Mouse (Mus musculus) midbrain, embryonic 13.5 days (tissue): ENCODE data around the gene Adamtsl5. TPM values are rescaled to one million over a fixed set of nuclear protein-coding genes. Genes with fewer than 3 reads are reported as not detected.

Experiments
- ATAC-seq: fragments of 200-750 bp; cut with Nextera tagmentation; 2 replicates; pipeline ENCODE4 v1.8.0; 2017; ENCODE audit warnings: mild to moderate bottlenecking, moderate TSS enrichment, moderate library complexity
- H3K27ac ChIP-seq: fragments of 300-500 bp; sonication (generic); 2 replicates; pipeline ENCODE4 v1.5.1; 2015; ENCODE audit warnings: inconsistent platforms, mild to moderate bottlenecking, moderate library complexity
- H3K27me3 ChIP-seq: fragments of 300-500 bp; sonication (generic); 2 replicates; pipeline ENCODE4 v1.6.1; 2015; ENCODE audit warnings: mild to moderate bottlenecking, inconsistent platforms
- H3K36me3 ChIP-seq: fragments of 300-500 bp; sonication (generic); 2 replicates; pipeline ENCODE4 v1.6.1; 2015; ENCODE audit warnings: mild to moderate bottlenecking, inconsistent platforms
- H3K4me1 ChIP-seq: fragments of 300-500 bp; sonication (generic); replicated peaks from 2 replicates; pipeline ENCODE4 v1.6.1; 2015; ENCODE audit warnings: inconsistent platforms
- H3K4me2 ChIP-seq: fragments of 300-500 bp; sonication (generic); replicated peaks from 2 replicates; pipeline ENCODE4 v1.6.1; 2015; ENCODE audit warnings: moderate library complexity, mild to moderate bottlenecking, inconsistent platforms
- H3K4me3 ChIP-seq: fragments of 300-500 bp; sonication (generic); replicated peaks from 2 replicates; pipeline ENCODE4 v1.5.1; 2015; ENCODE audit warnings: mild to moderate bottlenecking, inconsistent platforms
- H3K9ac ChIP-seq: fragments of 300-500 bp; sonication (generic); replicated peaks from 2 replicates; pipeline ENCODE4 v1.6.1; 2015; ENCODE audit warnings: mild to moderate bottlenecking, inconsistent platforms
- H3K9me3 ChIP-seq: fragments of 300-500 bp; sonication (generic); 2 replicates; pipeline ENCODE4 v1.6.1; 2016; ENCODE audit warnings: mild to moderate bottlenecking, inconsistent platforms
- WGBS: fragments of 180-500 bp; shearing (Covaris S2); methylation state at CpG from one replicate; pipeline ENCODE4 v1.1.7; 2015; 5-methylcytosine and 5-hydroxymethylcytosine counted together
- polyA plus RNA-seq: library from polyadenylated mRNA; unstranded; fragments of >200 nt; fragmentation: Nextera tagmentation; extraction: Ambion mirVana; gene quantifications from 2 replicates; pipeline ENCODE4 v1.2.1, GENCODE M21; 2015

Adamtsl5 gene
- polyA plus RNA-seq, 1 experiment from 2014 or later, result 0.61 TPM

DNA sequence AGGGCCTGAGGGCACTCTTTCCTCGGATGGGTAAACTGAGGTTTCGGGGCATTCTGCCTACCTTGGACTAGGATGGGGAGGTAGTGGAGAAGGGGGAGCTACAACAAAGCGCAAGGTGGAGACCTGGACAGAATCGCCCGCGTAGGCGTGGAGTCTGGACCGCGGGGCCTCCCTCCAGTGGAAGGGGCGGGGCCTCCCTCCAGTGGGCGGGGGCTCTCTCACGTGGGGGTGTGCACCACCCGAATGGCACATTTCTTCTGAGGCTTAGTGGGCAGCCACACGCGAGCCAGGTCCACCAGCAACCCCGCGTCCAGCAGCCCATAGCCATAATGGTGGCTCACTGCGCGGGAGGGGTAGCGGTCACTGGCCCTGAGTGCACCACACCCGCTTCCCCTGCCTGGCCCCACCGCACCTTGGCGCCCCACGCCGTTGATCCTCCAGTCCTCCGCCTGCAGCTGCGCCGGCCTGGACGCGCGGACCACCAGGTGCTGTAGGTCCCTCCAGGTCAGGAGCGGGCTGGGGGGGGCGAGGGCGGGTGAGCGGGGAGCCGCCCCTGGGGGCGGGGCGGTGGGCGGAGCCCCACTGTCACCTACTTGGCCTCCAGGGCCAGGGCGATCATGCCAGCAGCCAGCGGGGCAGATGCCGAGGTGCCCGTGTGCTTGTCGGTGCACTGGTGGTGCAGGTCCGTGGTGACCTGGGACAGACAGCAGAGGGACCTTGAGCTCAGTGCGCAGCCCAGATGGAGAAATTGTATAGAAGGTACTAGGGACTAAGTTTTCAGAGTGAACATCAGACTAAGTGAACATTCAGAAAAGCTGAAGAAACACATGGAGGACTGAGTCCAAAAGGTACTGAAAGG, 24.7 kb downstream of the Adamtsl5 start:
- peak overlapping the region; percentile 80 for H3K4me2 ChIP-seq
- peak overlapping the region; percentile 45 for H3K4me3 ChIP-seq
- peak overlapping the region; percentile 61 for H3K9ac ChIP-seq
- no peak overlapping the region for H3K27ac ChIP-seq
- no peaks in the 10 kb centered on the region for H3K9me3 ChIP-seq
- under 1% methylated on average over 46 of the region's 46 CpGs for whole genome bisulfite sequencing
- ATAC-seq, result peak; percentile 22; the same call in 1 of the 2 replicates
- peaks cover 8% of the 10 kb centered on the region for H3K36me3 ChIP-seq
- peaks cover 29% of the 10 kb centered on the region for H3K4me1 ChIP-seq
- peaks cover 19% of the 10 kb centered on the region; the same call in 1 of the 2 replicates for H3K27me3 ChIP-seq

DNA sequence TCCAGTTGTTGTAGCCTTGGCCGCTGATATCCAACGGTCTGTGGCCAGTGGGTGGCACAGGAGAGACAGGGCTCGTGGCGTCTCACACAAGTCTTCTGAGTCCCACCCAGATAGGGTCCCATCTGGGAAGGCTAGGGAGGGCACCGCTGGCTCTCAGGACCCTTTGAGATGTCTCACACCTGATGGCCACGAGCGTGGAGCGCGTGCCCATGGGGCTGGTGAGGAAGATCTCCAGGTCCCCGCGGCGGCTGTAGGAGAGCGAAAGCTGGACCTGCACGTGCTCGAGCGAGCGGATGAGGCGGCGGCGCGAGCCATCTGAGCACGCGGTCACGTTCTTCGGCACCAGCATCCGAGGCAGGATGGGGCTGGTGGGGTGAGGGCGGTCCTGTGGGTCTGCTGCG, 25.4 kb downstream of the Adamtsl5 start:
- H3K4me3 ChIP-seq, result peak overlapping the region; percentile 45
- WGBS, result 5% methylated on average over 28 of the region's 28 CpGs
- H3K4me2 ChIP-seq, result peak overlapping the region; percentile 80
- peaks cover 15% of the 10 kb centered on the region for H3K36me3 ChIP-seq
- H3K4me1 ChIP-seq, result peaks cover 30% of the 10 kb centered on the region
- no peak overlapping the region for H3K27ac ChIP-seq
- peak overlapping the region; percentile 61 for H3K9ac ChIP-seq
- no peaks in the 10 kb centered on the region for H3K9me3 ChIP-seq
- no peak for ATAC-seq
- H3K27me3 ChIP-seq, result peaks cover 19% of the 10 kb centered on the region; the same call in 1 of the 2 replicates

DNA sequence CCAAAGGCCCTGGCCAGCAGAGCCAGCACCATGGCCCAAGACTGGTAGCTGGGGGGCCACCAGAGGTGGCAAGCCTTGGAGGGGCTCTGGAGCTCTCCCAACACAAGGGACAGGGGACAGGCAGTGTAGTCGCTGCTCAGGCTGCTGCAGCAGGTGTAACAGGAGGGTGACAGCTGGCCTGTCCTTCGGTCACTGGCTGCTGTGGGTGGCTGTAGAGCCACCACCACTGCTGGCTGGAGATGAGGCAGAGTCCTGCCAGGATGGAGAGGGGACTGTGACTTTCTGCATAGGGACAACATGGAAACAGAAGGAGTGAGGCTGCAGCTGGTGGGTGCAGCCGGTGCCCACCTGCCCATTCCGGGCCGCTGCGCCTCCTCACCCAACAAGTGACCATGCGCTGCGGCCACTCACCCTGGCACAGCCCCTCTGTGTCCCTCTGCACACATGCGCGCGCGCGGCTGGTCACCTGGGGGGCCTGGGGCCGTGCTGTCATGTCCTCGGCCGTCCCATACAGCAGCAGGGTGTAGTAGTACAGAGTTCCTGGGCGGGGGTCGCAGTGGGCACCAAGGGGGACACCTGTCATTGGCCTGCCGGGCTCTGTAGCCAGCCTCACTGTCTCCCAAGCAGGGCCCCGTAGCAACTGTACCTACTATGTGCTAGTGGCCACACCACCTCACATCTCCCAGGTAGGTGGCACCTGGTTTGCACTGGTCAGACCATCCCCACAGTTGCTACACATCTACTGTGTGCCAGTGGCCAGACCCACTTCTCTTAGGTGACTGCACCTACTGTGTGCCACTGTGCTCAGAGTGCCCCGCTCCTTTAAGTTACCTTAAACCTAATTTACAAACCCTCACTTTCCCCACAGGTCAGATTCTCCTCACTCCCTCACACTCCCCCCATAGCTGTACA, 26.3 kb downstream of the Adamtsl5 start:
- peaks cover 24% of the 10 kb centered on the region for H3K36me3 ChIP-seq
- H3K27ac ChIP-seq, result no peak overlapping the region
- no peaks in the 10 kb centered on the region for H3K9me3 ChIP-seq
- peaks cover 36% of the 10 kb centered on the region for H3K4me1 ChIP-seq
- WGBS, result 94% methylated on average over 21 of the region's 21 CpGs
- peak overlapping the region; percentile 80; the same call in 1 of the 2 replicates for H3K4me2 ChIP-seq
- no peak for ATAC-seq
- H3K4me3 ChIP-seq, result peak overlapping the region; percentile 45; the same call in 1 of the 2 replicates
- no peak overlapping the region for H3K9ac ChIP-seq
- peaks cover 19% of the 10 kb centered on the region; the same call in 1 of the 2 replicates for H3K27me3 ChIP-seq

DNA sequence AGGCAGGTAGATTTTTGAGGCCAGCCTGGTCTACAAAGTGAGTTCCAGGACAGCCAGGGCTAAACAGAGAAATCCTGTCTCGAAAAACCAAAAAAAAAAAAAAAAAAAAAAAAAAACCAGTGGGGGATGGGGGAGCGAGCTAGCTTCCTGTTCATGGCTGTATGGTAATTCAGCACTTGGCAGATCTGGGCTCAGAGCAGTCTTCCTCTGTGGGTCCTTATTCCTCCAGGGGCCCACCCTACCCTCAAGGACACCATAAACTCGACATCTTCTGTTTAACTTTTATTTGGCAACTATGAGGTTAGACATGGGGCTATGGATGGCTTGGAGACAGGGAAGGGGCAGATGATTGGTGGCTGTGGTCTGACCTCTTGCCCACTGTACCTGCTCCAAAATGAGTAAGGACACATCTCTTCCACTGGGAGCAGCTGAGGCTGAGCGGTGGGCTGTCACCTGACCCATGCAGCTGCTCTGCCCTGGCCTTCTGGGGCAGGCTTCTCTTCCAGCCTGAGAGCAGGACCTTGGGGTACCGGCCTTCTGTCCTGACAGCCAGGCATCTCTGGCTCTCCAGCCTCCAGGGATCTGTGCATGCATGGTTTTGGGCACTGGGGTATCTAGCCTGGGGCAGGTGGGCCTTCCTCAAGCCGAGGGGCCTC, 27.1 kb downstream of the Adamtsl5 start:
- ATAC-seq, result no peak
- H3K27me3 ChIP-seq, result peaks cover 19% of the 10 kb centered on the region; the same call in 1 of the 2 replicates
- H3K9me3 ChIP-seq, result no peaks in the 10 kb centered on the region
- no peak overlapping the region for H3K9ac ChIP-seq
- no peak overlapping the region for H3K4me3 ChIP-seq
- H3K27ac ChIP-seq, result no peak overlapping the region
- peaks cover 32% of the 10 kb centered on the region for H3K36me3 ChIP-seq
- peaks cover 43% of the 10 kb centered on the region for H3K4me1 ChIP-seq
- 75% methylated on average over 6 of the region's 6 CpGs for WGBS
- no peak overlapping the region for H3K4me2 ChIP-seq

DNA sequence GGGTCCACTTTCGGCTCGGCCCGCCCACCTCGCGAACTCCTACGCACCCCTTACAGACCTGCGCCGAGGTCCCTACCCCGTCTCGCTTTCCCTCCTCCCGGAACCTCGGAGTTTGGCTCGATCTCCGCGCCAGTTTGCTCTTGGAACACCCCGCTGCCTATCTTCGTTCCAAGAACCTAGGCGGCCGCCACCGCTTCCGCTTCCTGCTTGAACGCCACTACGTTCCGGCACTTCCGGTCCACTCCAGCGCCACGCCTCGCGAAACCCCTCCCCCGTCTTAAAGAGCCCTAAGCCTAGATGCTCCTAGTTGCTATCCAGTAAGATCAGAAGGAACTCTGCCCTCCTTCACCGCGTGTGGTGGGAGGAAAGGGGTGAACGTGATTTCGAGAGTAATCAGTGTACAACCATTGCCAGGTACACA, 27.9 kb downstream of the Adamtsl5 start, which contains the start of gene 2310011J03Rik:
TSS of gene 2310011J03Rik (minus strand) at position 198 of the 421 bp plus-strand sequence.
- Histone ChIP-seq H3K27me3 (peaks cover 13% of the 10 kb centered on the region; the same call in 1 of the 2 replicates), H3K4me2 (peak within 1 kb of the TSS; percentile 99), H3K9me3 (no peaks in the 10 kb centered on the region), H3K27ac (peak within 1 kb of the TSS; percentile 30; the same call in 1 of the 2 replicates), H3K4me1 (peaks cover 51% of the 10 kb centered on the region), H3K4me3 (peak within 1 kb of the TSS; percentile 78), H3K36me3 (peaks cover 40% of the 10 kb centered on the region), H3K9ac (peak within 1 kb of the TSS; percentile 80)
- peak; percentile 72 for ATAC-seq
- 1% methylated on average over 34 of the region's 34 CpGs for WGBS

DNA sequence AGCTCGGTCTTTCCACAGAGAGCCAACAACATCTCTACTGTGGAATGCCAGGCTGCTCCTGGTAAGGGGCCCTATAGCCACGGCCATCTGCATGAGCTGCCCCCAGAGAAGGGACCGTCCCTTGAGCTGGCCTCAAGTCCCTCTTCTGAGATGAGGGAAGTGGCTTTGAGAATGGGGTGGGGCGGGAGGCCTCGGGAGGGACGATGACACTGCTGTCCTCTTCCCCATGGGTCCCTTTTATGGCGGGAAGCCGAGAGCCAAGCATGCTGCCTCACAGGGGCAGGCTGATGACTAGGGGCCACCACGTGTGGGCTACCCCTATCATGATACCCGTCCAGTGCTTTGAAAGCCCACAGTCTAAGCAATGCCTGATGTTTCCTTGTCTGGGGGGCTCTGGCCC, 31.2 kb downstream of the Adamtsl5 start:
- no peak overlapping the region for H3K9ac ChIP-seq
- ATAC-seq, result no peak
- no peak overlapping the region for H3K4me3 ChIP-seq
- WGBS, result 73% methylated on average over 10 of the region's 10 CpGs
- H3K27ac ChIP-seq, result no peak overlapping the region
- H3K4me1 ChIP-seq, result peaks cover 67% of the 10 kb centered on the region
- H3K27me3 ChIP-seq, result no peaks in the 10 kb centered on the region
- H3K36me3 ChIP-seq, result peaks cover 73% of the 10 kb centered on the region
- H3K4me2 ChIP-seq, result no peak overlapping the region
- H3K9me3 ChIP-seq, result no peaks in the 10 kb centered on the region

DNA sequence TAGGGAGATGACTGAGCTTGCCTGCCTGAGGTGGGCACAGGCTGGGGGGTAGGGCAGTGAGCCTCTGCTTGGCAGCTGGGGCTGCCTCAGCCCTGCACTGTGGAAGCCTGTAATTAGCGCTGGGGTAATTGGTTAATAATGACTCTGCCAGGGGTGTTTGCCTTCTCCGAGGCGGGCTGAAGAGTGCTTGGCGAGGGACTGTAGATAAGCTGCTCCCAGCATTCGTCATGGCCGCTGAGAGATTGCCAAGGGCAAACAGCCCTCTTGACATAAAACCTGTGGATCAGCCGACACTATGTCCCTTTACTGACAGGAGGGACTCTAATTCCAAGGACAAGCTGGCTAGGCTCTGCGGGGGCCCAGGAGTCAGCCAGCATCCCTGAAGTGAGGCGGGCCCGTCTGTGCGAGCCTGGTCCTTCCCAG, 31.8 kb downstream of the Adamtsl5 start:
- H3K36me3 ChIP-seq, result peaks cover 80% of the 10 kb centered on the region
- H3K4me1 ChIP-seq, result peaks cover 71% of the 10 kb centered on the region
- 0 out of 2 replicates have a peak overlapping the region, but pooled peaks have one; percentile 39 for H3K27ac ChIP-seq
- H3K4me3 ChIP-seq, result no peak overlapping the region
- no peaks in the 10 kb centered on the region for H3K27me3 ChIP-seq
- 0 out of 2 replicates have a peak overlapping the region, but pooled peaks have one; percentile 19 for H3K9ac ChIP-seq
- no peak overlapping the region for H3K4me2 ChIP-seq
- WGBS, result 43% methylated on average over 11 of the region's 11 CpGs
- H3K9me3 ChIP-seq, result no peaks in the 10 kb centered on the region
- ATAC-seq, result peak; percentile 19; the same call in 1 of the 2 replicates

DNA sequence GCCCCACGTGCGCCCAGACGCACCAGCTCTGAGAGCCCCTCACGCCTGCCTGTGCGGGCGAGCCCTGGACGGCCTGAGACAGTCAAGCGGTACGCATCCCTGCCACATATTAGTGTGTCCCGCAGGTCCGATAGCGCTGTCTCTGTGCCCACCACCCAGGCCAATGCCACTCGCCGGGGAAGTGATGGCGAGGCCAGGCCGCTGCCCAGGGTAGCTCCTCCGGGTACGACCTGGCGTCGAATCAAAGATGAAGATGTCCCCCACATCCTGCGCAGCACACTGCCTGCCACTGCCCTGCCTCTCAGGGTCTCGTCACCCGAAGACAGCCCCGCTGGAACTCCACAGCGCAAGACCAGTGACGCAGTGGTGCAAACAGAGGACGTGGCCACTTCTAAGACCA, 32.9 kb downstream of the Adamtsl5 start:
- H3K27ac ChIP-seq, result 0 out of 2 replicates have a peak overlapping the region, but pooled peaks have one; percentile 5
- peak overlapping the region; percentile 19; the same call in 1 of the 2 replicates for H3K9ac ChIP-seq
- no peaks in the 10 kb centered on the region for H3K27me3 ChIP-seq
- H3K36me3 ChIP-seq, result peaks cover 90% of the 10 kb centered on the region
- no peak for ATAC-seq
- peaks cover 71% of the 10 kb centered on the region for H3K4me1 ChIP-seq
- H3K4me3 ChIP-seq, result no peak overlapping the region
- H3K9me3 ChIP-seq, result no peaks in the 10 kb centered on the region
- H3K4me2 ChIP-seq, result no peak overlapping the region; the same call in 1 of the 2 replicates
- 53% methylated on average over 27 of the region's 27 CpGs for WGBS

DNA sequence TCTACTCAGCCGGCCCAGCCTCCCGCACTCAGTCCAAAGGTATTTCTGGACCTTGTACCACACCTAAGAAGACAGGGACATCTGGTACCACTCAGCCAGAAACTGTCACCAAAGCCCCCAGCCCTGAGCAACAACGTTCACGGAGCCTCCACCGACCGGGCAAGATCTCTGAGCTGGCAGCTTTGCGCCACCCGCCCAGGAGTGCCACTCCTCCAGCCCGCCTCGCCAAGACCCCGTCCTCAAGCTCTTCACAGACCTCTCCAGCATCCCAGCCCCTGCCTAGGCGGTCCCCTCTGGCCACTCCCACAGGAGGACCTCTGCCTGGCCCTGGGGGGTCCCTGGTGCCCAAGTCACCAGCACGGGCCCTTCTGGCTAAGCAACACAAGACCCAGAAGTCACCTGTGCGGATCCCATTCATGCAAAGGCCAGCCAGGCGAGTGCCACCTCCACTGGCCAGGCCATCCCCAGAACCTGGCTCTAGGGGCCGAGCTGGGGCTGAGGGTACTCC, 33.7 kb downstream of the Adamtsl5 start:
- H3K4me2 ChIP-seq, result no peak overlapping the region
- H3K27ac ChIP-seq, result no peak overlapping the region
- H3K4me1 ChIP-seq, result peaks cover 66% of the 10 kb centered on the region
- 63% methylated on average over 16 of the region's 16 CpGs for whole genome bisulfite sequencing
- no peaks in the 10 kb centered on the region for H3K27me3 ChIP-seq
- no peak for ATAC-seq
- no peak overlapping the region for H3K9ac ChIP-seq
- H3K9me3 ChIP-seq, result no peaks in the 10 kb centered on the region
- H3K4me3 ChIP-seq, result no peak overlapping the region
- peaks cover 98% of the 10 kb centered on the region for H3K36me3 ChIP-seq

DNA sequence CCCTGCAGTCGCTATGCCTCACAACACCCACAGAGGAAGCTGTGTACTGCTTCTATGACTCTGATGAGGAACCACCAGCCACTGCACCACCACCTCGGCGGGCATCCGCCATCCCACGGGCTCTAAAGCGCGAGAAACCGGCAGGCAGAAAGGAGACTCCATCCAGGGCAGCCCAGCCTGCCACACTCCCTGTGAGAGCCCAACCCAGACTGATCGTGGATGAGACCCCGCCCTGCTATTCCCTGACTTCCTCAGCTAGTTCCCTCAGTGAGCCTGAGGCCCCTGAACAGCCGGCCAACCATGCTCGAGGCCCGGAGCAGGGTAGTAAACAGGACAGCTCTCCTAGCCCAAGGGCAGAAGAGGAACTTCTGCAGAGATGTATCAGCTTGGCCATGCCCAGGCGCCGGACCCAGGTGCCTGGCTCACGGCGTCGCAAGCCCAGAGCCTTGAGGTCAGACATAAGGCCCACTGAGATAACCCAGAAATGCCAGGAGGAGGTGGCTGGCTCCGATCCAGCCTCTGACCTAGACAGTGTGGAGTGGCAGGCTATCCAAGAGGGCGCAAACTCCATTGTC, 34.5 kb downstream of the Adamtsl5 start:
- H3K4me3 ChIP-seq, result 0 out of 2 replicates have a peak overlapping the region, but pooled peaks have one; percentile 1
- H3K27me3 ChIP-seq, result no peaks in the 10 kb centered on the region
- peaks cover 100% of the 10 kb centered on the region for H3K36me3 ChIP-seq
- ATAC-seq, result no peak
- no peak overlapping the region for H3K27ac ChIP-seq
- no peak overlapping the region for H3K4me2 ChIP-seq
- no peaks in the 10 kb centered on the region for H3K9me3 ChIP-seq
- peaks cover 57% of the 10 kb centered on the region for H3K4me1 ChIP-seq
- no peak overlapping the region for H3K9ac ChIP-seq
- WGBS, result 71% methylated on average over 20 of the region's 20 CpGs
